Mouse (Mus musculus): Measurements from ENCODE around the gene Clpx. TPM values are rescaled to one million over a fixed set of nuclear protein-coding genes. Genes with fewer than 3 reads are reported as not detected.

Clpx gene
- polyA plus RNA-seq, 1 experiment from 2014 or later = 44.7 TPM

DNA sequence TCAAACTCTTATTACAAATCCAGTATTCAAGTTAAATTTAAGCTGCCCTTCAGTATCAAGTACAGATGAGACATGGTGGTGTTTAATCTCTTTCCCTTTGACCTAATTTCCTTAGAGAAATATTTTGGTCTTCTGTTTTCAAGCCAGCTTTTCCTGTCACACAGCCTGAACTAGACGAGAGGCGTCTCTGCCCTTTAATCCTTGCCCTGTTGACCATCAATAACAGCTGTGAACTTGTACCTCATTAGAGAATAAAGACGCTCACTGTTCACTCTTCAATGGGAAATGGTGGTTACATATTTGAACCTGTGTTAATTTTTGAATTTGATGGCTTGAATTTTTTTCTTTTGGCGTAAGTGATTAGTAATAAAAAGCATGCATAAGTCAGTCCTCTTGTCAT, 10.2 kb downstream of the Clpx start:
- H3K9ac ChIP-seq = no peak overlapping the region
- no peak overlapping the region for H3K4me2 ChIP-seq
- WGBS = 75% methylated on average over 4 of the region's 4 CpGs
- no peaks in the 10 kb centered on the region for H3K27me3 ChIP-seq (ENCODE audit: insufficient read depth, low read length)
- TF ChIP-seq CTCF (IDR thresholded peaks at IDR 0.05; ENCODE audit: low read depth) = no peak
- H3K4me3 ChIP-seq (ENCODE audit: low read depth, low read length) = no peak overlapping the region
- no peaks in the 10 kb centered on the region for H3K9me3 ChIP-seq (ENCODE audit: low read depth, low read length)
- no peak for ATAC-seq (ENCODE audit: insufficient read depth)
- H3K27ac ChIP-seq (ENCODE audit: low read depth) = no peak overlapping the region
- no peak for DNase-seq
- H3K4me1 ChIP-seq (ENCODE audit: insufficient read depth) = no peaks in the 10 kb centered on the region
- peaks cover 72% of the 10 kb centered on the region for H3K36me3 ChIP-seq (ENCODE audit: insufficient read depth)

DNA sequence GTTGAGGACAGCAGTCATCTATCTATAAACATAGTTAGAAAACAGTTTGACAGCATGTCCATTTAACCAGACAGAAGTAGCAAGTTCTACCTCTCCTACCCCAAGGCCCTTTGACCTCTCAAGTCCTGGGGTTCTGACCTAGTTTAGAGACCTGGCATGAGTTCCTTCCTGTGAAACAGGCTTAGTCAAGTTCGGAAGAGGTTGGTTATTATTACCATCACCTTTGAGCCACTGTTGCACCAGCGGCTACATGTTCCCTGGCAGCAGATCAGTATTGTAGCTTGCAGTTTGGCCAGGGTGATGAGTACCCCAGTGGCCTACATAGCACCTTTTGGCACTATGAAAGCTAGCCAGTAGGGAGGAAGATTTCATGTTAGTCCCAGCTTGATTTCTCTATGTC, 12.6 kb downstream of the Clpx start:
- Histone ChIP-seq H3K27me3 (ENCODE audit: insufficient read depth, low read length) (no peaks in the 10 kb centered on the region), H3K36me3 (ENCODE audit: insufficient read depth) (peaks cover 67% of the 10 kb centered on the region), H3K4me3 (ENCODE audit: low read depth, low read length) (no peak overlapping the region), H3K9ac (no peak overlapping the region), H3K27ac (ENCODE audit: low read depth) (no peak overlapping the region), H3K4me2 (no peak overlapping the region), H3K9me3 (ENCODE audit: low read depth, low read length) (no peaks in the 10 kb centered on the region), H3K4me1 (ENCODE audit: insufficient read depth) (no peaks in the 10 kb centered on the region)
- TF ChIP-seq CTCF (IDR thresholded peaks at IDR 0.05; ENCODE audit: low read depth) = no peak
- WGBS = 93% methylated on average over 2 of the region's 2 CpGs
- ATAC-seq (ENCODE audit: insufficient read depth) = no peak
- DNase-seq = no peak

DNA sequence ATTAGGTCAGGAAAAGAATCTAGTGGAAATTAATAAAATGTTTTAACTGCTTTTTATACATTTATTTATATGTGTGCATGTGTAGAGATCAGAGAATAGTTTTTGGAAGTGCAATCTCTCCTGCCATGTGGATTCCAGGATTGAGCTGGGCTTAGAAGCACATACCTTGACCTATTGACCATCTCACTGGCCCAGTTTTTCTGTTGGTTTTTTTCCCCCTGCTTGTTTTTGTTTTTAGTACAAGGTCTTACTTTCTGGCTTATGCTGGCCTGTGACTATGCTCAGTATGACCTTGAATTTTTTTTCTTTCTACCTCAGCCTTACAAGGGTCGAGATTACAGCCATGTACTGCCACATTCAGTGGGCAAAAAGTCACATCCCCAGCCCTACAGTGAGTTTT, 14.0 kb downstream of the Clpx start:
- H3K27ac ChIP-seq (ENCODE audit: low read depth) = no peak overlapping the region
- 83% methylated on average over 1 of the region's 1 CpGs for WGBS
- H3K9me3 ChIP-seq (ENCODE audit: low read depth, low read length) = no peaks in the 10 kb centered on the region
- ATAC-seq (ENCODE audit: insufficient read depth) (no peak), DNase-seq (no peak)
- H3K36me3 ChIP-seq (ENCODE audit: insufficient read depth) = peaks cover 66% of the 10 kb centered on the region
- no peaks in the 10 kb centered on the region for H3K27me3 ChIP-seq (ENCODE audit: insufficient read depth, low read length)
- no peak overlapping the region for H3K4me3 ChIP-seq (ENCODE audit: low read depth, low read length)
- no peak overlapping the region for H3K4me2 ChIP-seq
- H3K4me1 ChIP-seq (ENCODE audit: insufficient read depth) = no peaks in the 10 kb centered on the region
- H3K9ac ChIP-seq = no peak overlapping the region
- no peak for TF ChIP-seq CTCF (IDR thresholded peaks at IDR 0.05; ENCODE audit: low read depth)

DNA sequence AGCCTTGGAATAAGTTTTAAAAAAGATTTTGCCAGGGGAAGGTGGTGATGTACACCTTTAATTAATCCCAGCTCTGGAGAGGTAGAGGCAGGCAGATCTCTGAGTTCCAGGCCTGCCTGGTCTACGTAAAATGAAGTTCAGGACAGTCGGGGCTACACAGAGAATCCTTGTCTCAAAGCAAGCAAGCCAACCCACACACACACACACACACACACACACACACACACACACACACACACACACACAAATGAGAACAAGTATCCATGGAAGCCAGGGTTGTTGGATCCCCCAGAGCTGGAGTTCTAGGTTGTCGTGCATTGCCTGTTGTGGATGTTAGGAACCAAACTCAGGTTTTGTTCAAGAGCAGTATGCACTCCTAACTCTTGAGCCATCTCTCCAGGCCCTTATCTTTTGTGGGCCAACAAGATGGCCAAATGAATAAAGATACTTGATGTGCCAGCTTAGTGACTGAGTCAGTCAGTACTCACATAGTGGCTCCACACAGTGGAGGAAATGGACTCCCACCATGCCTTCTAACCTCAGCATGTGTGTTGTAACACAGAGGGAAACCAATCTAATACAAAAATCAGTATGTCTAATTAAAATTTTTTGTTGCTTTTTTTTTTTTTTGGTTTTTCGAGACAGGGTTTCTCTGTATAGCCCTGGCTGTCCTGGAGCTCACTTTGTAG, 18.8 kb downstream of the Clpx start:
- Histone ChIP-seq H3K9me3 (ENCODE audit: low read depth, low read length) (no peaks in the 10 kb centered on the region), H3K4me2 (no peak overlapping the region), H3K4me3 (ENCODE audit: low read depth, low read length) (no peak overlapping the region), H3K4me1 (ENCODE audit: insufficient read depth) (no peaks in the 10 kb centered on the region), H3K27ac (ENCODE audit: low read depth) (no peak overlapping the region), H3K9ac (no peak overlapping the region), H3K36me3 (ENCODE audit: insufficient read depth) (peaks cover 68% of the 10 kb centered on the region), H3K27me3 (ENCODE audit: insufficient read depth, low read length) (no peaks in the 10 kb centered on the region)
- DNase-seq = no peak
- 95% methylated on average over 4 of the region's 4 CpGs for WGBS
- TF ChIP-seq CTCF (IDR thresholded peaks at IDR 0.05; ENCODE audit: low read depth) = no peak
- no peak for ATAC-seq (ENCODE audit: insufficient read depth)

DNA sequence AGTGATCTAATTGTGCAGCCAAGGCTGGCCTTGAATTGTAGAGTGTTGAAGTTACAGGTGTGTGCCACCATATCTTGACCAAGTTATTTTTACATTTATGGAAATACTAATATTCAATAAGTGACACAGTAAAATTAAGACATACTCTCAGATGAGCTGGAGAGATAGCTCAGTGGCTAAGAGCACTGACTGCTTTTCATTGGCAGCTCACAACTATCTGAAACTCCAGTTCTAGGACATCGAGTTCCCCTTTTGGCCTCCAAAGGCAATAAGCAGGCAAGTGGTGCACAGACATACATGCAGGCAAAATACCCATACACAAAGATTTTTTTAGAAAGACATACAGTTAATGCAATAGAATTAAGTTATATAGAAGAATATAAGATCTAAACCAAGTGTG, 19.8 kb downstream of the Clpx start:
- H3K36me3 ChIP-seq (ENCODE audit: insufficient read depth) = peaks cover 68% of the 10 kb centered on the region
- no peak overlapping the region for H3K27ac ChIP-seq (ENCODE audit: low read depth)
- H3K9me3 ChIP-seq (ENCODE audit: low read depth, low read length) = no peaks in the 10 kb centered on the region
- 90% methylated on average over 1 of the region's 1 CpGs for WGBS
- no peaks in the 10 kb centered on the region for H3K4me1 ChIP-seq (ENCODE audit: insufficient read depth)
- ATAC-seq (ENCODE audit: insufficient read depth) (no peak), DNase-seq (no peak)
- TF ChIP-seq CTCF (IDR thresholded peaks at IDR 0.05; ENCODE audit: low read depth) = no peak
- no peak overlapping the region for H3K4me2 ChIP-seq
- H3K9ac ChIP-seq = no peak overlapping the region
- H3K27me3 ChIP-seq (ENCODE audit: insufficient read depth, low read length) = no peaks in the 10 kb centered on the region
- no peak overlapping the region for H3K4me3 ChIP-seq (ENCODE audit: low read depth, low read length)

DNA sequence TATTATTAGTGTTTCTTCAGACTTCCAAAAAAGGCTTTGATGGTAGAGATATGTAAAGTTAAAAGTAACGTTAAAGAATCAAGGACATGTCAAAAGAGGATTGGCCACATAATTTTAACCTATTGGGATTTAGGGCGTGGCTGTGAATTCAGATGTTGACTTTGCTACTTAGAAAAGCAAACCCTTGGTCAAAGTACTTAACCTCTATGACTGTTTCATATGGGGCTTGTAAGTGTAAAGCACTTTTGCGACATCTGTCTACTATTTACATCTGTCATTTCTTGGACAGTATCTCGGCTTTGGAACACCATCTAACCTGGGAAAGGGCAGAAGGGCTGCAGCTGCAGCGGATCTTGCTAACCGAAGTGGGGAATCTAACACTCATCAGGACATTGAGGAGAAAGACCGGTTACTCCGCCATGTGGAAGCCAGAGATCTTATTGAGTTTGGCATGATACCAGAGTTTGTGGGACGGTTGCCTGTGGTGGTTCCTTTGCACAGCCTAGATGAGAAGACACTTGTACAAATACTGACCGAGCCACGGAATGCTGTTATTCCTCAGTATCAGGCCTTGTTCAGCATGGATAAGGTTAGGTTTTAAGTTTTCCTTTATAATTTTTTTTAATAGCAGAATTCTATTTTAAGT, 28.3 kb downstream of the Clpx start:
- no peak for TF ChIP-seq CTCF (IDR thresholded peaks at IDR 0.05; ENCODE audit: low read depth)
- no peaks in the 10 kb centered on the region for H3K9me3 ChIP-seq (ENCODE audit: low read depth, low read length)
- H3K4me3 ChIP-seq (ENCODE audit: low read depth, low read length) = no peak overlapping the region
- no peaks in the 10 kb centered on the region for H3K4me1 ChIP-seq (ENCODE audit: insufficient read depth)
- H3K27me3 ChIP-seq (ENCODE audit: insufficient read depth, low read length) = no peaks in the 10 kb centered on the region
- DNase-seq = no peak
- no peak for ATAC-seq (ENCODE audit: insufficient read depth)
- H3K36me3 ChIP-seq (ENCODE audit: insufficient read depth) = peaks cover 67% of the 10 kb centered on the region
- no peak overlapping the region for H3K9ac ChIP-seq
- H3K27ac ChIP-seq (ENCODE audit: low read depth) = no peak overlapping the region
- WGBS = 75% methylated on average over 11 of the region's 11 CpGs
- H3K4me2 ChIP-seq = no peak overlapping the region

DNA sequence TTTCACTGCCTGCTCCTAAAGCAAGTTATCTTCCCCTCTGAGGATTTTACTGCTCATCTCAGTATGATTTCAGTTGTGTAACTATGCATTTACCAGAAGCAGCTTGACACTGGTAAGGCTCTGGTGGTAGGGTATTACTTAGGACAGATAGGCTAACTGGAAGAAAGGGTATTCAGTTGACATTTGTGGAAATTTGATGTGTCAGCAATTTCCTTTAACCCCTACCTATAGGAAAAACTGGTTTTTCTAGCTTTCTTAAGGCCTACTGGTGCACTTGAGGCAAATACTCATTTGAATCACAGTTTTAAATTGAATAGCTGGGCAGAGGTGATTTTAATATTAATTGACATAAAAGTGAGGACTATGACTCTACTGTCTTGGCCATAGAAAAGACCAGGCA, 31.9 kb downstream of the Clpx start:
- Histone ChIP-seq H3K4me2 (no peak overlapping the region), H3K27ac (ENCODE audit: low read depth) (no peak overlapping the region), H3K4me3 (ENCODE audit: low read depth, low read length) (no peak overlapping the region), H3K27me3 (ENCODE audit: insufficient read depth, low read length) (no peaks in the 10 kb centered on the region), H3K9ac (no peak overlapping the region), H3K4me1 (ENCODE audit: insufficient read depth) (no peaks in the 10 kb centered on the region), H3K9me3 (ENCODE audit: low read depth, low read length) (no peaks in the 10 kb centered on the region), H3K36me3 (ENCODE audit: insufficient read depth) (peaks cover 78% of the 10 kb centered on the region)
- ATAC-seq (ENCODE audit: insufficient read depth) = no peak
- DNase-seq = no peak
- TF ChIP-seq CTCF (IDR thresholded peaks at IDR 0.05; ENCODE audit: low read depth) = no peak
